Mouse (Mus musculus) CH12.LX (cell line): ENCODE data around the gene Ovca2. TPM values are rescaled to one million over a fixed set of nuclear protein-coding genes. Genes with fewer than 3 reads are reported as not detected.

ENCODE experiments used
- DNase-seq: peaks from one replicate; pipeline ENCODE4 v3.0.0-alpha.2; 2013; ENCODE audit errors: extremely low read depth
- H3K27ac ChIP-seq: 2 replicates; pipeline ENCODE4 v1.5.1; 2012; ENCODE audit warnings: low read depth, mild to moderate bottlenecking, control low read depth, moderate library complexity; ENCODE audit not compliant: insufficient read depth
- H3K27me3 ChIP-seq: replicated peaks from 2 replicates; pipeline ENCODE3; 2012; ENCODE audit warnings: inconsistent platforms
- H3K36me3 ChIP-seq, 2 experiments: replicated peaks in 1 of 2; 2 replicates each; pipeline versions ENCODE3 to v1.6.1; 2012; ENCODE audit warnings: inconsistent platforms in 1 of 2, low read length in 1 of 2, mild to moderate bottlenecking in 1 of 2, mixed read lengths in 1 of 2, moderate library complexity in 1 of 2; ENCODE audit not compliant: control insufficient read depth in 1 of 2, insufficient read depth in 1 of 2
- H3K4me1 ChIP-seq, 2 experiments: 2 replicates each; pipeline ENCODE4 v1.6.1; 2012; ENCODE audit warnings: inconsistent platforms in 1 of 2, moderate library complexity in 1 of 2; ENCODE audit not compliant: insufficient read depth in 2 of 2, control insufficient read depth in 1 of 2
- H3K4me2 ChIP-seq: 2 replicates; pipeline ENCODE4 v1.6.1; 2012; ENCODE audit warnings: low read depth, mild to moderate bottlenecking, control low read depth; ENCODE audit not compliant: poor library complexity, insufficient read depth, severe bottlenecking
- H3K4me3 ChIP-seq, 3 experiments: fragments of 150-350 bp in 1 of 3; sonication (generic) in 1 of 3; replicated peaks in 1 of 3; 2 replicates each; pipeline versions ENCODE3 to v1.5.1; 2011 to 2012; ENCODE audit warnings: low read depth in 2 of 3, low read length in 2 of 3, mild to moderate bottlenecking in 2 of 3, moderate library complexity in 2 of 3, control low read depth in 1 of 3, improper control_type of control experiment in 1 of 3, inconsistent platforms in 1 of 3, mixed read lengths in 1 of 3; ENCODE audit not compliant: poor library complexity in 1 of 3
- H3K79me2 ChIP-seq: replicated peaks from 2 replicates; pipeline ENCODE4 v1.6.1; 2012; ENCODE audit warnings: mild to moderate bottlenecking, moderate library complexity; ENCODE audit not compliant: control insufficient read depth, poor library complexity, insufficient read depth, severe bottlenecking; ENCODE audit errors: extremely low read depth
- H3K9ac ChIP-seq: 2 replicates; pipeline ENCODE4 v1.6.1; 2012; ENCODE audit warnings: low read depth, mild to moderate bottlenecking, control low read depth, moderate library complexity; ENCODE audit not compliant: insufficient read depth
- H3K9me3 ChIP-seq: replicated peaks from 2 replicates; pipeline ENCODE3; 2012; ENCODE audit warnings: low read length, inconsistent platforms, mixed read lengths
- CHD1 ChIP-seq: IDR thresholded peaks from 2 replicates; pipeline ENCODE4 v1.6.1; 2012; ENCODE audit warnings: low read depth, low read length, improper control_type of control experiment, inconsistent platforms
- CHD2 ChIP-seq: IDR thresholded peaks from 2 replicates; pipeline ENCODE4 v1.6.1; 2011; ENCODE audit warnings: low read length, improper control_type of control experiment
- CTCF ChIP-seq, 2 experiments: IDR thresholded peaks in 1 of 2; conservative IDR thresholded peaks in 1 of 2; 2 replicates each; pipeline ENCODE4 v1.5.1; 2011 to 2012; ENCODE audit warnings: low read depth in 2 of 2, low read length in 2 of 2, improper control_type of control experiment in 1 of 2, inconsistent platforms in 1 of 2, mild to moderate bottlenecking in 1 of 2, moderate library complexity in 1 of 2
- E2F4 ChIP-seq: IDR thresholded peaks from 2 replicates; pipeline ENCODE4 v1.6.1; 2011; ENCODE audit warnings: low read depth, low read length, improper control_type of control experiment; ENCODE audit not compliant: insufficient replicate concordance
- EP300 ChIP-seq: IDR thresholded peaks from 2 replicates; pipeline ENCODE4 v1.6.1; 2011; ENCODE audit warnings: low read length, improper control_type of control experiment
- GABPA ChIP-seq: IDR thresholded peaks from 2 replicates; pipeline ENCODE4 v1.6.1; 2012; ENCODE audit warnings: low read depth, low read length, improper control_type of control experiment, inconsistent platforms; ENCODE audit not compliant: insufficient replicate concordance
- JUN ChIP-seq: IDR thresholded peaks from 2 replicates; pipeline ENCODE4 v1.6.1; 2011; ENCODE audit warnings: low read depth, mild to moderate bottlenecking, low read length, improper control_type of control experiment, moderate library complexity; ENCODE audit not compliant: insufficient read depth
- JUND ChIP-seq: conservative IDR thresholded peaks from 2 replicates; pipeline ENCODE4 v1.6.1; 2011; ENCODE audit warnings: low read depth, low read length, improper control_type of control experiment
- KAT2A ChIP-seq: IDR thresholded peaks from 2 replicates; pipeline ENCODE4 v1.6.1; 2012; ENCODE audit warnings: low read length, improper control_type of control experiment, inconsistent platforms; ENCODE audit not compliant: insufficient replicate concordance
- MAFK ChIP-seq: IDR thresholded peaks from 2 replicates; pipeline ENCODE4 v1.6.1; 2011; ENCODE audit warnings: low read length, improper control_type of control experiment; ENCODE audit not compliant: insufficient replicate concordance
- MAZ ChIP-seq: IDR thresholded peaks from 2 replicates; pipeline ENCODE4 v1.6.1; 2012; ENCODE audit warnings: low read depth, mild to moderate bottlenecking, inconsistent platforms, low read length, improper control_type of control experiment, moderate library complexity
- MYC ChIP-seq: IDR thresholded peaks from 2 replicates; pipeline ENCODE4 v1.6.1; 2011; ENCODE audit warnings: low read depth, mild to moderate bottlenecking, improper control_type of control experiment, low read length
- NELFE ChIP-seq: IDR thresholded peaks from 2 replicates; pipeline ENCODE4 v1.6.1; 2011; ENCODE audit warnings: low read depth, low read length, improper control_type of control experiment
- POLR2A ChIP-seq: IDR thresholded peaks from 2 replicates; pipeline ENCODE4 v1.6.1; 2011; ENCODE audit warnings: low read depth, mild to moderate bottlenecking, improper control_type of control experiment, low read length
- POLR2AphosphoS2 ChIP-seq: IDR thresholded peaks from 2 replicates; pipeline ENCODE4 v1.6.1; 2011; ENCODE audit warnings: low read depth, low read length, improper control_type of control experiment
- RAD21 ChIP-seq: IDR thresholded peaks from 2 replicates; pipeline ENCODE4 v1.6.1; 2011; ENCODE audit warnings: low read depth, mild to moderate bottlenecking, low read length, improper control_type of control experiment, moderate library complexity
- SMC3 ChIP-seq: IDR thresholded peaks from 2 replicates; pipeline ENCODE4 v1.6.1; 2011; ENCODE audit warnings: low read depth, low read length, improper control_type of control experiment
- TBP ChIP-seq: conservative IDR thresholded peaks from 2 replicates; pipeline ENCODE4 v1.6.1; 2011; ENCODE audit warnings: low read depth, low read length, improper control_type of control experiment
- USF2 ChIP-seq: conservative IDR thresholded peaks from 2 replicates; pipeline ENCODE4 v1.6.1; 2011; ENCODE audit warnings: low read depth, low read length, improper control_type of control experiment
- ZKSCAN1 ChIP-seq: IDR thresholded peaks from 2 replicates; pipeline ENCODE4 v1.6.1; 2012; ENCODE audit warnings: low read depth, inconsistent platforms, low read length, improper control_type of control experiment, borderline replicate concordance
- ZMIZ1 ChIP-seq: IDR thresholded peaks from 2 replicates; pipeline ENCODE4 v1.6.1; 2012; ENCODE audit warnings: low read depth, mild to moderate bottlenecking, inconsistent platforms, low read length, improper control_type of control experiment
- ZNF384 ChIP-seq: IDR thresholded peaks from 2 replicates; pipeline ENCODE4 v1.6.1; 2012; ENCODE audit warnings: low read depth, low read length, improper control_type of control experiment, inconsistent platforms
- dilution Hi-C: fragments of 300-500 bp; cut with MboI; formaldehyde crosslinking; loops from 2 replicates; pipeline ENCODE4 v1.14.3; 2020; ENCODE audit warnings: low sequenced_read_pairs; ENCODE audit not compliant: extremely low pct_unique_long_range_greater_than_20kb, extremely low pct_ligation_motif_present
- in situ Hi-C: fragments of 300-500 bp; cut with MboI; formaldehyde crosslinking; loops from 3 replicates; pipeline ENCODE4 v1.14.3; 2019; ENCODE audit warnings: low sequenced_read_pairs, low pct_ligation_motif_present, low pct_unique_long_range_greater_than_20kb, mixed read lengths
- polyA plus RNA-seq: library from polyadenylated mRNA; unstranded; fragments of >175 nt; gene quantifications from 2 replicates; pipeline ENCODE4 v1.2.1, GENCODE M21; 2012; ENCODE audit warnings: low read depth; ENCODE audit not compliant: insufficient read length
- total RNA-seq, 2 experiments: library from RNA; depleted of rRNA; stranded (reverse); fragments of 300-350 nt in 1 of 2; fragments of >200 nt in 1 of 2; gene quantifications; 2 replicates each; pipeline ENCODE4 v1.2.3; 2012 to 2014

Ovca2 gene
- total and polyA plus RNA-seq, 3 experiments, result 20.7 to 86.9 (median 32.1) TPM

DNA sequence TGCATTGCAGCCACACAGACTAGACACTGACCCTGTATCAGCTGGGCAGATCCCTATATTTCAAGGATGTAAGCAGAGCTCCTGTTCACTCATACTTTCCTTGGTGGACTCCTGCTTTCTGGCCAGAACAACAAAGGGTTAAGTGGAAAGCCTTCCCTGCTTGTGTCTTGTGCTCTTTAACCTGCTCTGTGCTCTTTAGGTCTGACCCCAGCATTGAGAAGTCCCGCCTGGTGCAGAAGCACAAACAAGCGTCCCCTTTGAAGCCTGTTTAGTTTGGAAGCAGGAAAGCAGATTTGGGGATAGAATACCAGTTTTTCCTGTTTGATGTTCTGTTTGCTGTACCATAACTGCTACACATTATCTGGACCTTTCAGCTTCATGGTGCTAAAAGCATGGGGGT lies 20.7 kb downstream of the Ovca2 start:
- H3K27me3 ChIP-seq, result no peaks in the 10 kb centered on the region
- in situ Hi-C loops, result loop anchor here (5.0 to 25.0 kb wide), 2 partner anchors 171 to 521 kb away; partner anchors contain the start of gene Cluh

DNA sequence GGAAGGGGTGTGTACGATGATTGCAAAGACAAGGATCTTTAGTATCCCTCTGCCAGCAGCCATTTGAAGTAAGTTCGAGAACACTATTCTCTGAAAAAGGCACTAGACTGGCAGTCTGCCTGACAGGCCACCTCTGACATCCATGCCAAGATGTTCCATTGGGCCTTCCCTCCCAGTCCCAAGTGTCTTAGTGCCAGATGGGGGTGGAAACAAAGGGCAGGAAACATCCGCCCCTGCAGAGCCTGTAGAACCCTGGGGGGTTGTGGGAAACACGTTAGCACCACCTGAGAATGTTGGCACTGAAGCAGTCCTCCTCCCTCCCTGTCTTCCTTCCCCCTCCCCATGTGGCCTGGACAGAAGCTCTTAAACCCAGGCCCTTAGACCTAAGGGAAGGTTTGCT lies 21.6 kb downstream of the Ovca2 start:
- no peaks in the 10 kb centered on the region for H3K27me3 ChIP-seq
- no peak overlapping the region for H3K9ac ChIP-seq
- H3K79me2 ChIP-seq, result no peaks in the 10 kb centered on the region
- TF ChIP-seq E2F4, result no peak
- no peak for TF ChIP-seq GABPA
- no peak for TF ChIP-seq JUN
- no peak for TF ChIP-seq CHD1
- TF ChIP-seq TBP, result no peak
- TF ChIP-seq ZKSCAN1, result no peak
- TF ChIP-seq NELFE, result no peak
- TF ChIP-seq RAD21, result no peak
- no peak for DNase-seq
- peaks cover 17 to 64% of the 10 kb centered on the region in 2 experiments for H3K36me3 ChIP-seq
- dilution Hi-C loops (no loop called here), in situ Hi-C loops (loop anchor here (5.0 to 25.0 kb wide), 2 partner anchors 170 to 520 kb away; partner anchors contain the start of gene Cluh)
- H3K9me3 ChIP-seq, result no peaks in the 10 kb centered on the region
- H3K4me1 ChIP-seq, result peaks cover 17 to 52% of the 10 kb centered on the region in 2 experiments
- H3K4me3 ChIP-seq, result no peak overlapping the region
- no peak overlapping the region for H3K27ac ChIP-seq
- no peak overlapping the region for H3K4me2 ChIP-seq

More for the DNA sequence above, 20.7 kb downstream of the Ovca2 start:
- H3K4me1 ChIP-seq, result peaks cover 13 to 51% of the 10 kb centered on the region in 2 experiments
- no peaks in the 10 kb centered on the region for H3K79me2 ChIP-seq
- H3K9me3 ChIP-seq, result no peaks in the 10 kb centered on the region
- no peak for DNase-seq
- no peak overlapping the region for H3K27ac ChIP-seq
- dilution Hi-C loops, result no loop called here
- H3K4me2 ChIP-seq, result no peak overlapping the region
- no peak for TF ChIP-seq POLR2A
- no peak for TF ChIP-seq POLR2AphosphoS2
- TF ChIP-seq MAFK, result no peak
- no peak for TF ChIP-seq MAZ
- TF ChIP-seq JUND, result no peak
- TF ChIP-seq SMC3, result no peak
- TF ChIP-seq E2F4, result no peak
- no peak for TF ChIP-seq USF2
- TF ChIP-seq ZKSCAN1, result no peak
- TF ChIP-seq NELFE, result no peak
- no peak for TF ChIP-seq ZNF384
- no peak for TF ChIP-seq EP300
- TF ChIP-seq CHD2, result no peak
- TF ChIP-seq ZMIZ1, result no peak
- TF ChIP-seq JUN, result no peak
- no peak for TF ChIP-seq MYC
- TF ChIP-seq CHD1, result no peak
- TF ChIP-seq CTCF (conservative IDR thresholded peaks at IDR 0.05 in 1 of 2, IDR thresholded peaks at IDR 0.05 in 1 of 2; ENCODE audit: low read depth in 2 of 2, low read length in 2 of 2), result no peak
- no peak for TF ChIP-seq KAT2A
- TF ChIP-seq, all 38 proteins: peak for 0
- Histone ChIP-seq H3K36me3 (peaks cover 21 to 72% of the 10 kb centered on the region in 2 experiments), H3K4me3 (no peak overlapping the region), H3K9ac (no peak overlapping the region)
